Mouse (Mus musculus): Measurements from ENCODE around the gene Mrgpra3. TPM values are rescaled to one million over a fixed set of nuclear protein-coding genes. Genes with fewer than 3 reads are reported as not detected.

Mrgpra3 gene
- not detected for total RNA-seq (2021)
- long read RNA-seq, experiment 1, result 0 reads
- long read RNA-seq, experiment 2, result 0 reads

DNA sequence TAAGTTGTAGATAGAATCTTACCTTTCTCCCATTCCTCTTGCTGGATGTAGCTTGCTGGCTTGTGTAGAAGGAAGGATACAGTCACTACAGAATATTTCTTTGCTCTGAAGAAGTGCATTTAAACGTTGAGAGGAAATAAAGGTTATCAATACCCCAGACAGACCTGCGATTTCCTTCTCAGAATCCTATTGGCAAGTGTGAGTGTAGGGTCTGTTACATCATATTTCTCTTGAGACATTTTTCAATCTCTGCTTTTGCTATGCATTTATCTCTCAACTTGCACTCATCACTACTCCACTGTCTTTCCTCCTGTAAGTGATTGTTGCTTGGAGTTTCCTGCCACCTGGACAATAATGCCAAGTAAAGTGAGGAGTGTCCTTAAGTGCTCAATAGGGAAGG, at the start of gene Mrgpra3:
Mrgpra3 (minus strand) TSS at position 101 of the 400 bp plus-strand sequence.
- DNase-seq, result no peak

Other genes starting within 250 kb of the Mrgpra3 start
- not detected for gene Mrgpra1, start 247.1 kb downstream of the Mrgpra3 start, total RNA-seq (2021)
- not detected for gene Mrgpra2a, start 149.2 kb downstream of the Mrgpra3 start, total RNA-seq (2021)
- not detected for gene Mrgpra2b, start 72.5 kb downstream of the Mrgpra3 start, total RNA-seq (2021)

Data from heart, adult 18-20 months (tissue).